Mouse (Mus musculus) heart, postnatal 10 days (tissue): Measurements from ENCODE around the gene Tmem8. TPM values are rescaled to one million over a fixed set of nuclear protein-coding genes. Genes with fewer than 3 reads are reported as not detected.
A peak's percentile ranks its signal among the peaks of the same experiment; 100 is the strongest.
"Not testable (repeated sequence)": the region's sequence is repeated elsewhere in the genome, so short reads cannot be mapped to it uniquely, and the experiment has no call there.

Source experiments
- DNase-seq, 2 experiments: peaks; one replicate each; pipeline ENCODE4 v3.0.0; 2021
- intact Hi-C: fragments of 180-260 bp; cut with DNase I; formaldehyde crosslinking; loops from one replicate; pipeline ENCODE4 v1.15.1; 2025
- total RNA-seq, 2 experiments: library from RNA; stranded (reverse); gene quantifications; 2 replicates each; pipeline ENCODE4 v1.2.3; 2021

Gene Tmem8
- total RNA-seq: 1 to 10 TPM; 1.9 to 2.2 TPM

DNA sequence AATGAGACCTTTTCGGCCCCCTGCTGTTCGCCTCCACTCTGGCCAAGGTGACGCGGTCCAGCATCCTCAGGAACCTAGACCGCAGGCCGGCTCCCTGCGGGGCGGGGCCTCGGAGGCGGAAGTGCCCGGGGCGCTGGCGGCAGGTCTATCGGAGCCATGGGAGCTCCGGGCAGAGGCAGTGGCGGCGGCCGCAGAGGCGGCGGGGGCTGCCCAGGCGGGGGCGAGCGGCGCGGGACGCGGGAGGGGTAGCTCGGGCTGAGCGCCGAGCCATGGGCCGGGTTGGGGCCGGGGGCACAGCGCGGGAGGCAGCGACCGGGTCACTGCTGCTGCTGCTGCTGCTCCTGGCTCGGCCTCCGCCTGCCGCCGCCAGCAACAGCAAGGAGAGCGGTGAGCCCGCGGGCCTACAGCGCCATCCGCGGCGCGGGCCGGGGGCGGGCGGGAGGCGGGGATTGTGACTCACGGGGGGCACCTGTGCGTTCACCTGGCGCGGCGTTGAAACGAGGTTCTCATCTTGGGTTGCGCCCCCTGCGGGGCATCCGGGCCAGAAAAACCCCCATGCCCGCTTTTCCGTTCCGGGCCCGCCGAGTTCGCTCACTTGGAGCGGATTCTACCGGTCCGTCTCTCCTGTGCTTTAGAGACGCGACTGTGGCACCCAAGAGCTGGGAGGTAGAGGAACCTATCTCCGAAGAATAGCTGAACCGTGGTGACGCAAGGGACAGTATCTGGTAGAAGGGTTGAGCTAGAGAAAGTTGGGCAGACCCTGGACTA lies at the start of gene Tmem8:
Gene Tmem8 (plus strand): TSS at position 119 of the 768 bp plus-strand sequence.
- intact Hi-C loops: no loop called here
- peak; percentile 64 to 65 for DNase-seq

DNA sequence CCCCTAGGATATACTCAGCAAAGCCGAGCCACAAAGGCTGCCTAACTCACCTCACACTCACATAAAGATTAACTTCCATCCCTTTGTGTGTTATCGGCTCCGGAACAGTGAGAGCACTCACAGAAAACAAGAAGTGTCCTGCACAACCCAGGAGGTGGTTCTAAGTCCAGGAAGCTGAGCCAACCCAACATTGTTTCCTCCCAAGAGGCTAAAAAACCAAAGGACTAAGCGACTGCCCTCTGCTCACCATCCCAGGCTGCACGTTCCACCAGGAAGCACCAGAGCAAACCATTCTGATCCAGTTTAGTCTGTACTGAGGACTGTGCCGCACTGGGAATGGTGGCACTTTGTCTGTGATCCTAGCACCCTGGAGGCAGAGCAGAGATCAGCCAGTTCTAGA lies 48.2 kb upstream of the Tmem8 start:
- no peak for DNase-seq
- intact Hi-C loops: no loop called here

DNA sequence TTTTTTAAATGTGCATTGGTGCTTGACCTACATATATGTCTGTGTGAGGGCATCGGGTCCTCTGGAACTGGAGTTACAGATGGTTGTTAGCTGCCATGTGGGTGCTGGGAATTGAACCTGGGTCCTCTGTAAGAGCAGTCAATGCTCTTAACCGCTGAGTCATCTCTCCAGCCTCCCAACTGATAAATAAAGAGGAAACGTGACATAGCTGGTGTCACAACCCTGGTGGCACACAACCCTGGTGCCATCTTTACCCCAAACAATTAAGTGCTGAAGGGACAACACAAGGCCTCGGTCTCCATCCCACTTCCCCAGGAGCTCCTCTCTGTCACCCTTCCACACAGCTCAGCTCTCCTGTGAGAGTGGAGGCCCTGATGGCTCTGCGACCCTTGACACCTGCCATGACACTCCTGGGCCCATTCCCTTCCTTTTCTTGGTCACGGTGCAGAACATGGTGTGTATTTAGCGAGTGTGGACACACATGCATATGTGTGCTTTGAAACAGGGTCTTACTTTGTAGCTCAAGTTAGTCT lies 46.5 kb upstream of the Tmem8 start:
- intact Hi-C loops: no loop called here
- DNase-seq: no peak

DNA sequence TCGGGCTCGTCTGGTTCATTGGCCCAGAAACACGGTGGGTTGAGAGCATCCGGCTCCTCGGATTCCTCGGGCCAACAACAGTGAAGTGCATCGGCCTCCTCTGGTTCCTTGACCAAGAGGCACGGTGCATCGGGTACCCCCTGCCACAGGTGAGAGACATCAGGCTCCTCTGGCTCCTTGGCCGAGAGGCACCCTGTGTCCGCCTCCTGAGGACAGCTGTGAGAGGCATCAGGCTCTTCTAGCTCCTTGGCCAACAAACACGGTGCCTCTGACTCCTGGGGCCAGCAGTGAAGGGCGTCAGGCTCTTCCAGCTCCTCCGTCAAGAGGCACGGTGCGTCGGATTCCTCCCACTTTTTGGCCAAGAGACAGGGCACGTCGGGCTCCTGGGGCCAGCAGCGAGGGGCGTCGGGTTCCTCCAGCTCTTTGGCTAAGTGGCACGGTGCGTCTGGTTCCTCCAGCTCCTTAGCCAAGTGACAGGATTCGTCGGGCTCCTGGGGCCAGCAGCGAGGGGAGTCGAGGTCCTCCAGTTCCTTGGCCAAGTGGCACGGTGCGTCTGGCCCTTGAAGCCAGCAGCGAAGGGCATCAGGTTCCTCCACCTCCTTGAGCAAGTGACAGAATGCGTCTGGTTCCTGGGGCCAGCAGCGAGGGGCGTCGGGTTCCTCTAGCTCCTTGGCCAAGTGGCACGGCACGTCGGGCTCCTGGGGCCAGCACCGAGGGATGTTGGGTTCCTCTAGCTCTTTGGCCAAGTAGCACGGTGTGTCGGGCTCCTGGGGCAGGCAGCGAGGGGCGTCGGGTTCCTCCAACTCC lies 44.9 kb upstream of the Tmem8 start:
- intact Hi-C loops: loop anchor here (2.0 kb wide), 2 partner anchors 27 kb away; partner anchors contain the start of gene Nme4
- DNase-seq: peak; percentile 20 to 36

DNA sequence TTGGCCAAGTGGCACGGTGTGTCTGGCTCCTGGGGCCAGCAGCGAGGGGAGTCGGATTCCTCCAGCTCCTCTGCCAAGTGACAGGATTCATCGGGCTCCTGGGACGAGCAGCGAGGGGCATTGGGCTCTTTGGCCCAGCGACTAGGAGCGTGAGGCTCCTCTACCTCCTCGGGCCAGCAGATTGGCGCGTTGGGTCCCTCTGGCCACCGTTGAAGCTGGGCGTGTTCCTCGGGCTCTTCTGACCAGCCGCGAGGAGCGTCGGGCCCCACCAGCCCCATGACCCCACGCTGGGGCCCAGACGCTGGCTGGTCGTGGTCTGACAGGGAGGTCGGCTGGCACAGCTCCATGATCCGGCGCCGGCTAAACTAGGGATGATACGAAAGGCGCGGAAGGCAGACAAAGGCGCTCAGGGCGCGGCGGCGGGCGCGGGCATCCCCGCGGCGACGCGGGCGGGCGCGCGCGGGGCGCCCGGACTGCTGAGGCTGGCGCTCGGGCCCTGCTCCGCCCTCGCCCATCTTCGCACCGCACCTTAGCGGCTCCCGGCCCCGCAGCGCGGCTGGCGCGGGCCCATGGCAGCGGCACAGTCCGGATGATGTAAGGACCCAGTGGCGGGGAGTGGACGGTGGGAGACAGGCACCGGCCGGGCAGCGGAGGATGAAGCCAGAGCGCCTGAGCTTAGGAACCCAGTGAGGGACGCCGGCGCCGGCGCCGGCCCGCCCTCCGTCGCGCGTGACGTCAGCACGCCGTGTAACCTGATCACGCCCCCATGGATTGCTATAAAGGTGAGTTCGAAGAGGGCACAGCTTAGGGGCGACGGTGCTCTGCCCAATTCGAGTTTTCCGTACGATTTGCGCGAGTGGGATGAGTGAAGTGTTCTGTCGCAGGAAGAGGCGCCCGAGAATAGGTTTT lies 44.0 kb upstream of the Tmem8 start, which contains the start of gene Rab11fip3:
Gene Rab11fip3 (minus strand): TSS at position 725 of the 909 bp plus-strand sequence.
- intact Hi-C loops: loop anchor here (2.0 kb wide), 2 partner anchors 26 to 28 kb away; partner anchors contain the start of gene Nme4
- DNase-seq: peak; percentile 84 to 87

DNA sequence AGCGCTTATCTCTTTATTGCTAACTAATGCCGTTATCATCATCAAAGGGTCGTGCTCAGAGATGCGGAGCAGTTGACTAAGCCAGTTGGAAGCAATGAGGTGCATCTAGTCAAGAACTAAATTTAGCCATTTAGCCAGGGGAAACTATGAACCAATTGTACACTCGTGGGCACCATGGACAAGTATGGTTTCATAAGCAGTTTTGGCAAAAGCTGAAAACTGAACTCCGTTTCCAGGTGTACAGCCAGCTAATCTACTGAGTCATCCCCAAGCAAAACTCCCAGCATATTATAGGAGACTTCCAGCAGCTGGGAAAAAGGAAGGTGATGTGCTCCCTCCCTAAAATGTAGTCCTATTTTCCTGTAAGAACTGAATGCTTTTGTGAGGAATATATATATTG lies 43.0 kb upstream of the Tmem8 start:
- intact Hi-C loops: no loop called here
- no peak for DNase-seq

DNA sequence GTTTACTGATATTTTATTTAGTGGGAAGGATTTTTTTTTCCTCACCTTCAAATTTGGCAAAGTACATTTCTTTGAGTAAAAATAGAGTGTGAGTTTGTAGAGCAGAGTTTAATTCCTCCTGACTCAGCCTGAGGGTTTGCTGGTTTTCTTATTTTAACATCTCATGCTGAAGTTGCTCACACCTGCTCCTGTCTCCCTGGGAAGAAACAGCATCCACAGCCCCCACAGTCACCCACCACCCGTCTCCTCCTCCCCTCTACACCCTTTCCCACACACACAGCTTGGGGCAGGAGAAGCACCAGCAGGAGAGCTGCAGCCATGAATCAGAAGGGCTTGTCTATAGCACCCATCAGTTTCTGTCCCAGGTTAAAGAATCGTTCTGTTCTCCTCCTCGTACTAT lies 37.9 kb upstream of the Tmem8 start:
- intact Hi-C loops: no loop called here

DNA sequence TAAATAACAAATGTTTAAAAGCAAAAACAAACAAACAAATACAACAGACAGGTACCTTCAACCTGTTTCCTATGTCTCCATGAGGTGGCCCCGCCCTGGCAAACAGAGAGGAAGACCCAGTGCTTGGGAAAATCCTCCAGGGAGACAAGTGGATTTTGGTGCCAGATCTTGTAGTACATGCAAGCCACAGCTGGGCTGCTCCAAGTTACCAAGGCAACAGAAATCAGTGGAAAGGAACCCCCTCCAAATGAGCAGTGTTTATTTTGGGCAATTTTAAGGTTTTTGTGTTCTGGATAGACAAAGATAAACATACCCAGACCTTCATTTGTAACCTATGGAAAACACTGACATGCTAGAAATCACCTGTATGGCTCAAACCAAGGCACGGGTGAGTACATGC lies 34.2 kb upstream of the Tmem8 start:
- intact Hi-C loops: no loop called here
- DNase-seq: no peak

More for the DNA sequence above, 37.9 kb upstream of the Tmem8 start:
- no peak for DNase-seq

DNA sequence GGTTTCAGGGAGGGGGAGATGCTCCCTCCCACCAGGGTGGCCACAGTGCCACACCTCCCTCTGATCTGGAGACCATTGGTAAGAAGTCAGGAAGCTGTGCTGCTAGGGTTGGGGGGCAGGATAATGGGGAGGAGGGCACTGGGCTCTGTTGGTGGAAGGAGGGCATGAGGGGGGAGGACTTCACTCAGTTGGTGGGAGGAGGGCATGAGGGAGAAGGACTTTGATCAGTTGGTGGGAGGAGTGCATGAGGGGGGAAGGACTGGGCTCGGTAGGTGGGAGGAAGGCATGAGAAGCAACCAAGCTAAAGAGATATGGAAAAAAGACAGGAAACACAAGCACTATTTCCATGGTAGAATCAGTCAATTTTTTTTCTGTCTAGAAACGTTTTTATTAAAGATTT lies 32.2 kb upstream of the Tmem8 start:
- no peak for DNase-seq
- intact Hi-C loops: no loop called here

DNA sequence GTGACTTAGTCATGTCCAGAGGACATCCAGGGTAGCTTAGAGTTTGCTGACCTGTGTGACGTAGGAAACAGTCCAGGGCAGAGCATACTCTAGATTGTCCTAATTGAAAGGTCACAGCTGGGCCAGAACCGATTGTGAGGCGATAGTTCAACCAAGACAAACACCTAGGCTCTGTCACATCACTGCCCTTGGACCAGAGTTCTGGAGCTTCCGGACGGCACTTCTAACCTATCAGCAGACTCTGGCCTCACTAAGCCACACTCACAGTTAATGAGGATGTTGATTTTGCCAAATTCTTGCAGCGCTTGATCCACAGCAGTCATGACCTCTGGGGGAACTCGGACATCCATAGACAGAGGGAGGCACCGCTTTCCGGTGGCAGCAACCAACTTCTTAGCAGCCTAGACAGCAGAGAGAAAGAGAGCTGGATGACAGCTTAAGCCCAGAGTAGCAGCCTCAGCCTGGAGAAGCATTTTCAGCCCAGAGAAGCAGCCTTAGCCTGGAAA lies 26.0 kb upstream of the Tmem8 start:
- intact Hi-C loops: no loop called here
- no peak for DNase-seq

DNA sequence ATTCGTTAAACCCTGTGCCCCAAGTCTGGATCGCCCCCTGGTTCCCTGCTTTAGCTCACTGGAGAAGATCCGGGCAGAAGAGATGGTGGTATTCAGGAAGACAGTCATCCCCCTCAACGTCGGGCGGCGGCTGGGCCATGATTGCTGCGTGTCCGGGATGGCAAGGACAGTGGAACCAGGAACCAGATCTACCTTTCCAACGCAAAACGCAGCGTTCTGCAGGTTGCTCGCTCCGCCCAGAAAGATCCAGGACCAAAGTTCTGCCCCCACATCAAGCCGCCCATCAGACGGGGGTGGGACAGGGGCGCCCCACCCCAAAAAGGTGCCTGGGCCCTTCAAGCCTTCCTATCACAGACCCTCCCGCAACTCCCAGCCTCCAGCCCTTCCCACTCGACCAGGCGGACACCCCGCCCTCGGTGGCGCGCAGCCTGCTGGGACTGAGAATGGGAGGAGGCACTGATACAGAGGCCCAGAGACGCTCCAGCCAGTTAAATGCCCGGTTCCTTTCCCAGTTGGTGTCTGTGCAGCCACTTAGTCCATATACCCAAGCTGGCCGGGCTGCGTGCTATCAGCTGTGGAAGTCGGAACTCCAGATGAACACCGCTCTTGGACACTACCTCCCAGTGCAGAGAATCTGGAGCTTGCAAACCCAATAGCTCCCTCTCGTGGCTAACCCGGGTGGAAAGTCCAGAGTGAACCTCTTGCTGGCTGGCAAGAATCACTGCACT lies 23.0 kb upstream of the Tmem8 start, which contains the start of gene Decr2:
Gene Decr2 (minus strand): TSS at position 433 of the 728 bp plus-strand sequence.
- peak; percentile 91 to 93 for DNase-seq
- intact Hi-C loops: loop anchor here (1.0 to 5.0 kb wide), 3 partner anchors 49 to 198 kb away; no protein-coding TSS in a partner anchor

DNA sequence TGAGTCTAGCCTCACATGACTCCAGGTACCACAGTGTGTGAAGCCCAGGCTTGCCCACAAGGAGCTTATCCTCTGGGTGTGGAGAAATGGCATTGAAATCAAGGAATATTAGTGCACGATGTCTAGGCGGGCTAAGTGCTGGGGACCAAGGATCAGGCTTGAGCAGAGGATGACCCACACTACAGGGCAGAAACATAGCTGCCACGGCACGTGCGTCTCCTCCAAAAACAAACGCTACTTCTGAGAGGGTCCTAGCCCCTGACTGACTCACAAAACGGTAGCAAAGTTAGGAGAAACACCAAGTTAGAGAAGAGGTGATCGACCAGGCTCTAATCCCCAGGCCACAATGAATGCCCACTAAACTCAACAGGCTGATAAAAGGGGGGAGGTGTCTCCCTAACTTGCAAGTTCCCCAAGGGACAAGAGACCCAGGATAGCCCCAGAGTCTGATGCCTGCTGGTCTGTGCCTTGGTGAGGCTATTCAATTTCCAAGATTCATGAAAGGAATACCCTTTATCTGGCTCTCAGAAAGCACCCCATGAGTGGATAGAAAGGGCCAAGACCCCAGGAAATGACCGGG lies 18.5 kb upstream of the Tmem8 start:
- no peak for DNase-seq
- intact Hi-C loops: loop anchor here (2.0 to 5.0 kb wide), 2 partner anchors 26 to 202 kb away; partner anchors contain the start of gene Rab11fip3

DNA sequence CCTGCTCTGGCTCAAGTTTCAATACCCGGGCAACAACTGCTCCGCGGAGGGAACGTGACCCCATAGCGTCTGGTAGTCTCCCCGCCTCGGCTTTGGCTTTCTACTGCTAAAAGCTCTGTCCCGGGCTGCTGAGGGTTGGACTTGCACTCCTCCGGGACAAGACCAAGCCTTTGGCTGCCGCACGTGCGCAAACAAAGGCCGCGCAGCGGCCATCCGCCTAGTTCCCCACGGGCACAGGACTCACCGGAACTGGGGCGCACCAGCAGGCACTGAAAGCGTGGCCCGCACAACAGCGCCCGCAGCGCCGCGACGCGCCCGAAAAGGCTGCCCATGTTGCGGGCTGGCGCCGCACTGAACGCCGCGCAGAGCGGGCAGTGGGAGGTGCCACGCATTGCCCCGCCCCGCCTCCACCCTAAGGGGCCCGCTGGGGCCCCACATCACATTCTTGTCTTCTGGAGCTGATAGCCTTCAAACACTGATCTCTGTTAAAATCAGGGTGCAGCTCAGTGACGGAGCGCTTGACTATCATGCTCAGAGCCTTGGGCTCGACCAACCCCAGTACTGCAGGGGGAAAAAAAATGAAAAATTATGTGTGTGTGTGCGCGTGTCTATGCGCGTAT lies 17.9 kb upstream of the Tmem8 start, which contains the start of gene Nme4:
Gene Nme4 (minus strand): TSS at position 482 of the 620 bp plus-strand sequence.
- intact Hi-C loops: loop anchor here (2.0 kb wide), 1 partner anchor 26 kb away; the partner anchor contains the start of gene Rab11fip3
- peak; percentile 41 to 54 for DNase-seq

DNA sequence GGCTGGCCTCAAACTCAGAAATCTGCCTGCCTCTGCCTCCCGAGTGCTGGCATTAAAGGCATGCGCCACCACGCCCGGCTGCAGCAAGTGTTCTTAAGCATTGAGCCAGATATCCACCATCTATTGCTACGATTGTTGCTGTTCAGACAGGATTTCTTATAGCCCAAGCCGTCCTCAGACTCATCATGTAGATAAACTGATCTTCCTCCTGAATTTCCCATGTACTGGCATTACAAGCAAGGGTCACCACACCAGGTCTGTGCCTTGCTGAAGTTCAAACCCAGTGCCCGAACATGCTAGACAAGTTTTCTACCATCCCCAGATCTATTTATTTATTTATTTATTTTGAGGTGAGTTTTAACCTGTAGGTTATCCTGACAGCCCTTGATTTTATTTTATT lies 14.6 kb upstream of the Tmem8 start:
- intact Hi-C loops: no loop called here
- DNase-seq: no peak

DNA sequence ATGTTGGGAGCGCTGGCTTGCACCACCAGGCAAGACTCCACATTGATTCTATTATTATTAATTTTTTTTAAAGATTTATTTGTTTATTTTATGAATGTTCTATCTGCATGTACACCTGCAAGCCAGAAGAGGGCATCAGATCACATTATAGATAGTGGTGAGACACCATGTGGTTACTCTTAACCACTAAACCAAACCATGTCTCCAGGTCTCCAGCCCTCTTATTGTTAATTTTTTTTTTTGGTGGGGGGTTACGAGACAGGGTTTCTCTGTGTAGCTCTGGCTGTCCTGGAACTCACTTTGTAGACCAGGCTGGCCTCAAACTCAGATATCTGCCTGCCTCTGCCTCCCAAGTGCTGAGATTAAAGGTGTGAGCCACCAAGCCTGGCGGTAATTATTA lies 13.8 kb upstream of the Tmem8 start:
- intact Hi-C loops: not testable (repeated sequence)

DNA sequence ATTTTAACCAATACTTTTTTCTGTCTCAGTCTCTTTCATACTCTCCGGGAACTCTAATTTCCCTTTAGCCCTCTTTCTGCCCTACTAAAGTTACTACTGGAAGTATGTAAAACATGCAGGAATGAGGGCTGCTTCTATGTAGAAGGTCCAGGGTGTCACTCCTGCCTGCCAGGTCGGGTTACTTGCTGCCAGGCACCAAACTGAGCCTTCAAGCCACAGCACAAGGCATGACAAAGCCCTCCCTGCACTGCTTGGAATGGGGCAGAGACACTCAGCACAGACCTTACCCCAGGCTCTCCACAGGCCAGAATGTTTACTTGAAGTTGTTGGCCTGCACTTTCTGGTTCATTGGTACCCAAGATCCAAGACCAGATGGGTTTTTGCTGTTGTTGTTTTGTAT lies 12.9 kb upstream of the Tmem8 start:
- DNase-seq: no peak
- intact Hi-C loops: no loop called here

More for the DNA sequence above, 13.8 kb upstream of the Tmem8 start:
- DNase-seq: peak in 1 of 2 experiments; percentile 38

DNA sequence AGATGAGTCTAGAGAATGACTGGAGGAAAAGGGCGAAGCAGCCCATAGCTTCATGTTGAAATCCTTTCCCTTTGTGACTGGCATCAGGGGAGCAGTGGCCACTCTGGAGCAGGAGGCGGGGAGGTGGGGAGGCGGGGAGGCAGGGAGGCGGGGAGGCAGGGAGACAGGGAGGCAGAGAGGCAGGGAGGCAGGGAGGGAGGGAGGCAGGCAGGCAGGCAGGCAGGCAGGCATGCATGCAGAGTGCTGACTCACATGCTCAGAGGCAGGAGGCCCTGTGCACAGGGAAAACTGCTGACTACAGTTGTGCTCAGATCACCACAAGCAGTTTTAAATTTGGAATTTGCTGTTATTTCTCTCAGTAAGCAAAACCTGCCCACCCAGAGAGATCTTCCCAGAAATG lies 11.6 kb upstream of the Tmem8 start:
- DNase-seq: no peak
- intact Hi-C loops: no loop called here

DNA sequence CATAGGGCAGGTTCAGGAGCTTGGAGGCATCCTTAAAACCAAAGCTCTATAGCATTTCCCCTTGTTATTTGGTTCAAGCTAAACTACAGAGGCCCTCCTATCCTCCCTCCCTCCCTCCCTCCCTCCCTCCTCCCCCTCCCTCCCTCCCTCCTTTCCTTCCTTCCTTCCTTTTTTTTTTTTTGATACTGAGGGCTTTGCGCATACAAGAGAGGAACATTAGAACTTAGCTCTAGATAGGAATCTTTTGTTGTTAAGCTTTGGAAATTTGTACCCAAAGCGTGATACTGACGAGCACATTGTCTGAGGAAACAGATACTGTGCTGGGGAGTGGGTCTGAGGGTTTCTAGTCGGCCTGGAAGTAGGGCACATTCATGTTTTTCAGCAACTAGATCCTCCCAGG lies 7.5 kb upstream of the Tmem8 start:
- DNase-seq: no peak
- intact Hi-C loops: no loop called here
